Mouse (Mus musculus) neutrophil, adult 5-6 weeks (primary cell): ENCODE results near the gene Fut4. TPM values are rescaled to one million over a fixed set of nuclear protein-coding genes. Genes with fewer than 3 reads are reported as not detected.

Source experiments
- total RNA-seq: library from RNA; stranded (forward); fragments of 200-1000 nt; gene quantifications from 2 replicates; pipeline ENCODE4 v1.2.3, GENCODE M21; 2017

Gene Fut4
- total RNA-seq, 1 experiment from 2014 or later, result 10.0 TPM

Other genes starting within 250 kb of the Fut4 start
- gene Amotl1, start 107.3 kb downstream of the Fut4 start, total RNA-seq, result under 0.01 TPM in 2 replicates
- gene Piwil4, start 11.7 kb downstream of the Fut4 start, total RNA-seq, result not detected in 2 replicates
- gene 1700012B09Rik, start 18.6 kb upstream of the Fut4 start, total RNA-seq, result not detected in 2 replicates
- gene Mre11a, start 32.3 kb upstream of the Fut4 start, total RNA-seq, result 23.6 TPM in 2 replicates
- 29.8 and 31.3 TPM in 2 replicates for gene Ankrd49, start 32.5 kb upstream of the Fut4 start, total RNA-seq
- gene Gpr83, start 107.8 kb upstream of the Fut4 start, total RNA-seq, result 1.0 and 1.2 TPM in 2 replicates
- gene Izumo1r, start 151.6 kb upstream of the Fut4 start, total RNA-seq, result 1.5 and 1.6 TPM in 2 replicates